ENCODE assay signal across 11 mouse cellular contexts in genomic region chr2:131488870-131489269, GRCm38 (mm10). TPM values are rescaled to one million over a fixed set of nuclear protein-coding genes. Genes with fewer than 3 reads are reported as not detected.
A peak's percentile ranks its signal among the peaks of the same experiment; 100 is the strongest.
DNase-seq lines count a peak whose midpoint lies in the region; ATAC-seq and TF ChIP-seq lines count a peak whose summit lies in the region.
"Had no signal": no experiment of that assay in that cellular context is flagged by ENCODE, and none has a peak within 500 bp of the region (broad histone marks: within the 10 kb centered on the region; RNA-seq: fewer than 3 reads in every experiment).

No protein-coding gene starts in this region.

- ATAC-seq in hindbrain, embryonic 12.5 days (ENCODE audit: low FRiP score) = no peak
- ATAC-seq: inflammation-experienced regulatory T-cells, adult 6 months; midbrain, embryonic 15.5 days had no signal

- peak; percentile 38; the same call in 1 of the 2 replicates for TF ChIP-seq CTCF in lung, adult 2 months (IDR thresholded peaks at IDR 0.05; ENCODE audit: insufficient read depth, low read length)
- TF ChIP-seq CTCF in MEL (IDR thresholded peaks at IDR 0.05 in 2 of 3, conservative IDR thresholded peaks at IDR 0.05 in 1 of 3; ENCODE audit: control insufficient read depth in 1 of 3, insufficient read depth in 1 of 3, low read depth in 2 of 3, low read length in 3 of 3, poor library complexity in 1 of 3, severe bottlenecking in 1 of 3) = peak; percentile 11 to 50 (median 36); a peak in 4 of 6 replicates

- TF ChIP-seq POLR2A in lung, adult 2 months (IDR thresholded peaks at IDR 0.05; ENCODE audit: borderline replicate concordance, extremely low read depth, low read depth, low read length) = no peak
- no peak for TF ChIP-seq POLR2A in MEL (IDR thresholded peaks at IDR 0.05; ENCODE audit: control insufficient read depth in 1 of 2, insufficient read depth in 1 of 2, low read depth in 1 of 2, low read length in 2 of 2, poor library complexity in 1 of 2)

- no peak overlapping the region for H3K4me3 ChIP-seq in heart, embryonic 10.5 days
- H3K4me3 ChIP-seq in lung, adult 2 months (replicated peaks; ENCODE audit: extremely low read depth, low read depth, low read length) = no peak overlapping the region
- no peak overlapping the region for H3K4me3 ChIP-seq in MEL (ENCODE audit: control insufficient read depth in 1 of 2, insufficient read depth in 1 of 2, low read depth in 2 of 2, low read length in 2 of 2)
- no peak overlapping the region for H3K4me3 ChIP-seq in limb, embryonic 10.5 days
- no peak overlapping the region for H3K4me3 ChIP-seq in hindbrain, embryonic 12.5 days
- H3K4me3 ChIP-seq: midbrain, embryonic 15.5 days had no signal

- intact Hi-C loops in left cerebral cortex, postnatal 25 days (cut with DNase I) = no loop called here

- peaks cover 22% of the 10 kb centered on the region for H3K4me1 ChIP-seq in heart, embryonic 10.5 days
- peaks cover 5% of the 10 kb centered on the region for H3K4me1 ChIP-seq in lung, adult 2 months (ENCODE audit: control insufficient read depth, insufficient read depth, low read length)
- H3K4me1 ChIP-seq in MEL (ENCODE audit: control insufficient read depth in 1 of 2, insufficient read depth in 2 of 2, low read length in 2 of 2) = no peaks in the 10 kb centered on the region; a peak in 1 of 4 replicates
- peaks cover 62% of the 10 kb centered on the region for H3K4me1 ChIP-seq in limb, embryonic 10.5 days
- peaks cover 13% of the 10 kb centered on the region for H3K4me1 ChIP-seq in hindbrain, embryonic 12.5 days

- TF ChIP-seq RAD21 in MEL (IDR thresholded peaks at IDR 0.05; ENCODE audit: low read depth, low read length) = no peak; the same call in 1 of the 2 replicates

- no peaks in the 10 kb centered on the region for H3K36me3 ChIP-seq in heart, embryonic 10.5 days
- no peaks in the 10 kb centered on the region for H3K36me3 ChIP-seq in MEL (ENCODE audit: control insufficient read depth in 1 of 2, insufficient read depth in 2 of 2, low read length in 2 of 2)
- no peaks in the 10 kb centered on the region for H3K36me3 ChIP-seq in limb, embryonic 10.5 days
- H3K36me3 ChIP-seq in hindbrain, embryonic 12.5 days = no peaks in the 10 kb centered on the region
- H3K36me3 ChIP-seq: midbrain, embryonic 15.5 days had no signal

- H3K27ac ChIP-seq in heart, embryonic 10.5 days = no peak overlapping the region
- no peak overlapping the region for H3K27ac ChIP-seq in MEL (ENCODE audit: control insufficient read depth, low read depth, low read length)
- peak overlapping the region; percentile 83 for H3K27ac ChIP-seq in limb, embryonic 10.5 days
- no peak overlapping the region for H3K27ac ChIP-seq in hindbrain, embryonic 12.5 days
- H3K27ac ChIP-seq: midbrain, embryonic 15.5 days had no signal

- H3K9ac ChIP-seq in MEL (ENCODE audit: control insufficient read depth, low read depth, low read length, poor library complexity, severe bottlenecking) = no peak overlapping the region
- H3K9ac ChIP-seq in hindbrain, embryonic 12.5 days = no peak overlapping the region
- H3K9ac ChIP-seq: midbrain, embryonic 15.5 days had no signal

- no peaks in the 10 kb centered on the region; the same call in 1 of the 2 replicates for H3K79me2 ChIP-seq in MEL (ENCODE audit: control insufficient read depth, insufficient read depth, low read length, poor library complexity)

- TF ChIP-seq EP300 in MEL (IDR thresholded peaks at IDR 0.05; ENCODE audit: low read depth in 1 of 2, low read length in 2 of 2) = no peak

- WGBS in heart, embryonic 10.5 days = 66% methylated on average over 2 of the region's 2 CpGs
- WGBS in lung, adult 2 months = 91% methylated on average over 2 of the region's 2 CpGs
- WGBS in limb, embryonic 10.5 days = 92% methylated on average over 2 of the region's 2 CpGs
- 72% methylated on average over 2 of the region's 2 CpGs for WGBS in hindbrain, embryonic 12.5 days

- peaks cover 6% of the 10 kb centered on the region; the same call in 1 of the 2 replicates for H3K27me3 ChIP-seq in heart, embryonic 10.5 days (ENCODE audit: insufficient read depth, poor library complexity, severe bottlenecking)
- H3K27me3 ChIP-seq in MEL (ENCODE audit: control insufficient read depth in 1 of 2, insufficient read depth in 2 of 2, low read length in 2 of 2) = peaks cover 7 to 9% of the 10 kb centered on the region in 2 experiments
- H3K27me3 ChIP-seq in limb, embryonic 10.5 days (ENCODE audit: low read depth, poor library complexity, severe bottlenecking) = peaks cover 16% of the 10 kb centered on the region
- 0 out of 2 replicates have a peak, but pooled peaks cover 5% of the 10 kb centered on the region for H3K27me3 ChIP-seq in hindbrain, embryonic 12.5 days
- H3K27me3 ChIP-seq: midbrain, embryonic 15.5 days had no signal

- H3K4me2 ChIP-seq in hindbrain, embryonic 12.5 days (replicated peaks) = no peak overlapping the region
- H3K4me2 ChIP-seq: heart, embryonic 11.5 days; midbrain, embryonic 15.5 days had no signal

- peak; percentile 64 for DNase-seq in heart, embryonic 10.5 days (ENCODE audit: low spot score)
- DNase-seq in heart, adult 18-20 months = no peak
- DNase-seq in lung, adult 2 months = no peak
- no peak for DNase-seq in lung, postnatal 10 days
- no peak for DNase-seq in MEL (ENCODE audit: low read depth, low spot score)
- DNase-seq in limb, embryonic 10.5 days (ENCODE audit: low spot score) = no peak
- no peak for DNase-seq in left cerebral cortex, postnatal 25 days (ENCODE audit: low spot score in 2 of 2)

- no peaks in the 10 kb centered on the region for H3K9me3 ChIP-seq in heart, embryonic 10.5 days
- no peaks in the 10 kb centered on the region for H3K9me3 ChIP-seq in MEL (replicated peaks; ENCODE audit: insufficient read depth, low read length)
- H3K9me3 ChIP-seq in limb, embryonic 10.5 days (replicated peaks) = no peaks in the 10 kb centered on the region
- no peaks in the 10 kb centered on the region for H3K9me3 ChIP-seq in hindbrain, embryonic 12.5 days (replicated peaks)
- H3K9me3 ChIP-seq: midbrain, embryonic 15.5 days had no signal

TF ChIP-seq in MEL, 35 proteins besides CTCF, POLR2A, EP300 and RAD21:
- TF ChIP-seq NRF1 (IDR thresholded peaks at IDR 0.05; ENCODE audit: insufficient read depth, low read depth, low read length, poor library complexity, severe bottlenecking) (no peak), POLR2AphosphoS2 (IDR thresholded peaks at IDR 0.05; ENCODE audit: low read length) (no peak), CHD1 (IDR thresholded peaks at IDR 0.05; ENCODE audit: low read depth, low read length) (no peak), MYB (IDR thresholded peaks at IDR 0.05; ENCODE audit: low read depth, low read length) (no peak), POLR2AphosphoS5 (IDR thresholded peaks at IDR 0.05; ENCODE audit: borderline replicate concordance, low read depth, low read length) (no peak), HCFC1 (IDR thresholded peaks at IDR 0.05; ENCODE audit: low read depth, low read length) (no peak), ZNF384 (IDR thresholded peaks at IDR 0.05; ENCODE audit: low read depth, low read length) (no peak), MAZ (IDR thresholded peaks at IDR 0.05; ENCODE audit: low read depth, low read length) (no peak), MAFK (IDR thresholded peaks at IDR 0.05; ENCODE audit: borderline replicate concordance, low read depth, low read length) (no peak), UBTF (IDR thresholded peaks at IDR 0.05; ENCODE audit: borderline replicate concordance, insufficient read depth, low read depth, low read length) (no peak), ZC3H11A (IDR thresholded peaks at IDR 0.05; ENCODE audit: low read depth, low read length) (no peak), ETS1 (IDR thresholded peaks at IDR 0.05; ENCODE audit: low read depth, low read length) (no peak)

RNA-seq across cellular contexts. Expression of gene Smox, which starts 2.4 kb away (rescaled TPM):
- 26.1 and 28.0 TPM in 2 replicates for polyA plus RNA-seq in heart, embryonic 10.5 days (2016; fragmentation: Nextera tagmentation; extraction: Ambion mirVana)
- 10 to 100 TPM; 19.4 to 23.3 TPM for total RNA-seq in heart, adult 18-20 months (2021)
- 28.4 and 29.6 TPM in 2 replicates for polyA plus RNA-seq in lung, adult 2 months (2012; rRNA removed)
- total RNA-seq in MEL (2012; rRNA removed) = 1.9 and 2.2 TPM in 2 replicates
- 1 to 10 TPM in 1 of 2 experiments, not detected in 1; 5.5 TPM for polyA plus RNA-seq in MEL (2012; ENCODE audit: insufficient read depth in 1 of 2, insufficient read length in 2 of 2, low read depth in 1 of 2, low replicate concordance in 2 of 2, missing spikeins in 1 of 2)
- polyA plus RNA-seq in limb, embryonic 10.5 days (2016; fragmentation: Nextera tagmentation; extraction: Ambion mirVana) = 39.0 and 67.2 TPM in 2 replicates
- polyA plus RNA-seq in hindbrain, embryonic 12.5 days (2016; fragmentation: Nextera tagmentation; extraction: Ambion mirVana) = 47.0 and 49.3 TPM in 2 replicates
- 10 to 100 TPM; 67.7 to 73.5 TPM for total RNA-seq in left cerebral cortex, postnatal 25 days (2021)
